In genomic region chr7:80775448-80775904, GRCm38 (mm10) we compare ENCODE assay signal across 19 mouse cellular contexts. TPM values are rescaled to one million over a fixed set of nuclear protein-coding genes. Genes with fewer than 3 reads are reported as not detected.
DNase-seq lines count a peak whose midpoint lies in the region; ATAC-seq and TF ChIP-seq lines count a peak whose summit lies in the region.
"Had no signal": no experiment of that assay in that cellular context is flagged by ENCODE, and none has a peak within 500 bp of the region (broad histone marks: within the 10 kb centered on the region; RNA-seq: fewer than 3 reads in every experiment).

No protein-coding gene starts in this region.

- ATAC-seq in frontal cortex, adult (ENCODE audit: low TSS enrichment), result 0 out of 2 replicates have a peak, but pooled peaks have one; percentile 25
- no peak for ATAC-seq in inflammation-experienced regulatory T-cells, adult 6 months
- ATAC-seq: forebrain, embryonic 13.5 days had no signal

- no peak overlapping the region for H3K4me3 ChIP-seq in layer of hippocampus, adult 2 months
- H3K4me3 ChIP-seq: erythroblast, embryonic 14.5 days; forebrain, embryonic 13.5 days; heart, embryonic 15.5 days; midbrain, embryonic 12.5 days; neural tube, embryonic 12.5 days; stomach, embryonic 15.5 days had no signal

- TF ChIP-seq CTCF in layer of hippocampus, adult 2 months (conservative IDR thresholded peaks at IDR 0.05), result no peak

- H3K27ac ChIP-seq in layer of hippocampus, adult 2 months, result peak overlapping the region; percentile 87
- H3K27ac ChIP-seq: forebrain, embryonic 13.5 days; midbrain, embryonic 12.5 days; neural tube, embryonic 12.5 days; stomach, embryonic 15.5 days had no signal

- no peak for DNase-seq in frontal cortex, postnatal 36 days (ENCODE audit: low spot score in 2 of 2)
- no peak for DNase-seq in layer of hippocampus, adult 2 months (ENCODE audit: low spot score in 2 of 2)
- no peak for DNase-seq in layer of hippocampus, postnatal 36 days
- DNase-seq in CD4-positive helper T cell, adult 2 months (ENCODE audit: low read depth, low spot score), result peak; percentile 37
- peak; percentile 64 for DNase-seq in induced T-regulatory cell, adult 2 months (ENCODE audit: low read depth)
- DNase-seq in right cerebral cortex, postnatal 4 days, result no peak
- DNase-seq: adrenal gland, postnatal 36 days; cerebellum, adult 2 months; cerebellum, postnatal 36 days; kidney, adult 9 months; kidney, postnatal 4 days had no signal

RNA-seq across cellular contexts. Expression of gene Iqgap1, which starts 50.3 kb away (rescaled TPM):
- 10 to 100 TPM; 19.4 to 21.6 TPM for total RNA-seq in layer of hippocampus, adult 2 months (2021)
- 10 to 100 TPM; 19.5 to 23.9 TPM for total RNA-seq in layer of hippocampus, postnatal 36 days (2021)
- 100 to 1,000 TPM; 197 to 297 (median 271) TPM for polyA plus RNA-seq in inflammation-experienced regulatory T-cells, adult 6 months (2017; shearing (Covaris generic))

Comparison
In these comparisons a context has a peak if more than half of its experiments do, and no peak if none do; other contexts are left out.
1. DNase-seq: peak in CD4-positive helper T cell, adult 2 months (single experiment) and induced T-regulatory cell, adult 2 months (single experiment); none in frontal cortex, postnatal 36 days (0 of 2), layer of hippocampus, adult 2 months (0 of 2), layer of hippocampus, postnatal 36 days (0 of 2) and right cerebral cortex, postnatal 4 days (single experiment).